Mouse (Mus musculus) adrenal gland, postnatal 10 days (tissue): ENCODE measurements around the gene C1ql4. TPM values are rescaled to one million over a fixed set of nuclear protein-coding genes. Genes with fewer than 3 reads are reported as not detected.
A peak's percentile ranks its signal among the peaks of the same experiment; 100 is the strongest.

ENCODE experiments used
- DNase-seq: peaks from one replicate; pipeline ENCODE4 v3.0.0; 2021; ENCODE audit warnings: mixed read lengths
- long read RNA-seq, 2 experiments: library from polyadenylated mRNA; stranded (forward); transcript quantifications; one replicate each; pipeline ENCODE4 v2.0.0; 2021
- total RNA-seq, 2 experiments: library from RNA; stranded (reverse); gene quantifications; 2 replicates each; pipeline ENCODE4 v1.2.3; 2021

The C1ql4 gene
- under 1 TPM in 1 of 2 experiments, not detected in 1; 0.18 TPM for total RNA-seq
- long read RNA-seq, experiment 1: 0 reads
- long read RNA-seq, experiment 2: 0 reads

DNA sequence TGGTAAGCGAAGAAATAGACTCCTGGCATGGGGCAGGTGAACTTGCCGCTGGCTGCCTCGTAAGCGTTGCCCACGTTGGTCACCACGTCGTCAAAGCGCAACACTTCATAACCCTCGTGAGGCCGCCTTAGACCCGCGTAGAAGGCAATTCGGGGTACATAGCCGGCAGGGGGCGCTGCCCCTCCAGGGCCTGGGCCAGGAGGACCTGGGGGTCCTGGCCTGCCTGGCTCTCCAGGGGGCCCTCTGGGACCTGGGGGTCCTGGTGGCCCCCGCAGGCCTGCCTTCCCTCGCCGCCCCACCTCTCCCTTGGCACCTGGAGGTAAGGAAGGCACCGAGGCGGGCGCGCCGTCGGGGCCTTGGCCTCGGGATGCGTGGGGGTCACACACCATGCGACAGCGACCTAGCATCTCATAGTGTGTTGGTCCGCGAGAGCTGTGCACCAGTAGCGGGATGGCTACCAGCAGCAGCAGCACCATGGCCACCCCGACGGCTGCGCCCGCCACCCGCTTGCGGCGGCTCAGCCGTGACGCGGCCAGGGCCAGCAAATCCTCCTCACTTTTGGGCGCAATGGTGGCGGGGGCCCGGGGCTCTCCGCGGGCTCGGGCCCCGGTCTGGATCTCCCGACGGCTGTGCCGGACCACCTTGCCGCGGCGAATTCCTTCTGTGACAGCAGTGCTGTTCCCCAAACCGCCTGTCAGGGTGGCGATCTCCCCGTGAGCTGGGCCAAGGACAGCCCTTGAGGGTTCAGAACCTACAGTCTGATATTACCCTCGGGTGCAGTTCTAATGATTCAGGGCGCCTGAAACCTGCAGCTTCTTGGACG lies at the start of gene C1ql4:
C1ql4 (minus strand) TSS at position 565 of the 823 bp plus-strand sequence.
- DNase-seq: peak; percentile 67

DNA sequence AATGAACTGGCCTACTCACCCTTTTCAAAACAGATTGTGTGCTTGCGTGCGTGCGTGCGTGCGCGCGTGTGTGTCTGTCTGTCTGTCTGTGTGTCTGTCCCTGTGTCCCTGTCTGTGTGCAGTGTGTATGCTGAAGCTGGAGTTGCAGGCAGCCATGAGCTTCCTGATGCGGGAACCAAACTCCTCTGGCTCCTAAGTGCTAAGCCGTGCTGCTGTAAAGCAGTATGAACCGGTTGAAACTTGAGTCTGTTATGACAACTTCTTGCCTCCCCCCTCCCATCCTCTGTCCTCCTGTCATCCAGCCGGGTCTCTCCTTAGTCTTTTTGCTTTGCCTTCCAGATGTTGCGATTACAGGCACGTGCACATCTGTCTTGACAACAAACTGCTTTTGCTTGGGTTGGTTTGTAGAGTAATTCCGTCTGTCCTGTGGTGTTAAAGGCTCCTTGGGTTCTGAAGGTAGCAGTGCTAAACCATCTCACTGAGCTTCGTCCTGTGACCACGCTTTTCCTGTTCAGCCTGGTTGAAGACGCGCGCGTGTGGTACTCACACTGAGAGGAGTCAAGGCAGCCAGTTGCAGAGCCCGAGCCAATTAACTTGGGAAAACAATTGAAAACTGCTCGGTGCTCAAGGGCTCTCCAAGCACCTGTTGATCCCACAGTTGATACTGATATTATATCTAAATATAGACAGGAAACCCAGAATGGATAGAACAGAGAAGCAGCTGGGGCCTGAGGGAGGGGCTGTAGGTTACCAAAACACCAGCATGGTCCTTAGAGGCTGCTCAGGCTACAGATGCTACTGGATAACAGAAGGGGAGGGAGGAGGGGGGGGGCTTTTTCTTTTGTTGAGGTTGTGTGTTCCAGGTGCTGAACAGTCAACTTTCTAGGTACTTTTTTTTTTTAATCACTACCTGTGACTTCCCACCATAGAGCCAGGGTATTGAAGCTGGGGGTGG lies 42.6 kb upstream of the C1ql4 start:
- DNase-seq: no peak

DNA sequence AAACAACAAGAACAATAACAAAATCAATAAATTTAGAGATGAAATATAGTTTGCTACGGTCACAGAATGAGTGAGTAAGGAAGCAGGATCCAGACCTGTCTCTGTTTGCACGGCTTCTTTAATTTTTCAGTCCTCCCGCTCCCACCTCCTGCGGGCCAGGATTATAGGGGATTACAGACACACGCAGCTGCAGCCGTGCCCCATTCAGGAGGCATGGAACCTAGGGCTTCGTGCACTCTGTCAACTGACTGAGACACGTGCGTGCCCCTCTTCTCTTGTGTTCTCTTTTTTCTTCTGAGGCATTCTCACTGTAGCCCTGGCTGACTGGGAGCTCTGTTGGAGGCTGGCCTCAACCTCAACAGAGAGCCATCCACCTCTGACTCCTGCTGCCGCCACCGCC lies 41.8 kb upstream of the C1ql4 start:
- DNase-seq: no peak

DNA sequence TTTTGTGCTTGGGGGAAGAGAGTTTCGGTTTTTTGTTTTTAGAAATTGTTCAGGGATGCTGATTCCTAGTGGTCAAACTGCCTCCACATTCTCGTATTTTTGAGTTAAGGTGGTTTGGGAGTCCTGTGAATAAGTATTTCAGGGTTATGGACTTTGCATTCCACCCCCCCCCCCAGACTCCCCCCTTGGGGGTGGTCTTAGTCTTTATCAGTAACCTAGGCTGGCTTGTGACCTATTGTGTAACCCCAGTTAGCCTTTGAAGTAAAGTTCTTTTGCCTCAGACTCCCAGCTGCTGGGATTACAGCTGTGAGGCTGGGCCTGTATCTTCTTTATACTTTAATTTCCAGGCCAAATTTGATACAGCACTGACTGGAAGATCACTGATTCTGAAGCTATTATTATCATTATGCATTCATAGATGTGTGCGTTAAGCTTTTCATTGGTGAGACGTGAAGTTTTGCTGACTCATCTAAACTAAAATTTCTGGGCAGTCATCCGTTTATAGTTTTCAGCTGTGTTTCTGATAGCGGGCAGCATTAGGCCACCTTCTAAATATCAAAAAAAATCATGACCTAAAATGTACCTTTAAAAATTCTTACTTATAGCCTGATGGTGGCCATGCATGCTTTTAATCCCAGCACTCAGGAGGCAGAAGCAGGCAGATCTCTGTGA lies 40.4 kb upstream of the C1ql4 start:
- no peak for DNase-seq

DNA sequence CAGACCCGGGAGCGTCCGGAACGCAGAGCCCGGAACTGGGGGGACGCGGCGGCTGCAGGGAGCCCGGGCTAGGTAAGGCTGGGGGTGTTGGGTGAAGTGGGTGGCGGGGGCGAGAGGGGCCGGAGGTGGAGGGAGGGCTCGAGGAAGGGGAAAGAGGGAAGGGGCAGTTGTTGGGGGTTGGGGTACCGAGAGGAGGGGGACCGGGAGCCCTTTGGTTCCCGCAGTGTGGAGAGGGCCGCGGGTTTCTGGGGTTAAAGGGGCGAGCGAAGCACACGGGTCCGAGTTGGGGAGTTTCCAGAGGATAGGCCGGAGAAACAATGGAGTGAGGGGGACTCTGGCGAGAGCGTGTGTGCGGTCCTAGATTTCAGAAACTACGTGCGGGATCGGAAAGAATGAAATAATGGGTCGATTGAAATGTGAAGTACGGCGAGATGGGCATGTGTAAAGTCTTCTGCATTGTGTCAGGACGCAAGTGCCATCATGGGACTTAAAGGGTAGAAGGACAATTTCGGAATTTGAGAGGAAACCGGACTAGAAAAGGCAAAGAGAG lies 39.3 kb upstream of the C1ql4 start:
- DNase-seq: no peak

DNA sequence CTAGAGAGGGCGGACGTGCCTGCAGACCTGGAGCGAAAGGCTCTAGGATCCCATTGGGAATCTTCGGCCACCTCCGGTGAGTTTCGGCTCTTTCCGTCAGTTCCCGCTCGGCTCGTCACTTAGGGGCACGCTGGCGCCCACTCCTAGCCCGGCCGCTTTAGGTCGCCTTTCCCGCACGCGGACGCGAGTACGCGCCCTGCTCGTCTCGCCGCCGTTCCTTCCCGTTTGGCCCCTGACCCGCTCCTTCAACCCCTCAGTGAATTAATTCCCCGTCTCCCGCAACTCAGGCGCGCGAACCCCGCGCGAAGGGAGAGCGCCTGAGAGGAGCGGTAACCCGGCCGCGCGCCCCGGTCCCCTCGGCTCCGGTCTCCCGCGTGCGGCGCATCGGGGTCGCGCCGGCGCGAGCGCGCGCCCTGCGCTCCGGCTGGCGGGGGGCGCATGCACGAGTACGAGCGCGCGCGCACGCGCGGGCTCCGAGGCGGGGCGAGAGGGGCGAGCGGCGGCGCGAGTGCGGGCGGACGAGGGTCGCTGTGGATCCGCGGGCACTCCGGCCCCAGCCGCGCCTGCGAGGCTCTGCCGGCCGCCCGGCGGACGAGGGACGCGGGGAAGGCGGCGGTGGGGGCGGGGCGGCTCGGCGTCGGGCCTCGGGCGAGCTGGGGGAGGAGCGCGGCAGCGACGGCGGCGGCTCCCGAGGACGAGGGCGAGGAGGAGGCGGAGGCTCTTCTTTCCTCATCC lies 38.6 kb upstream of the C1ql4 start:
- peak; percentile 94 for DNase-seq

DNA sequence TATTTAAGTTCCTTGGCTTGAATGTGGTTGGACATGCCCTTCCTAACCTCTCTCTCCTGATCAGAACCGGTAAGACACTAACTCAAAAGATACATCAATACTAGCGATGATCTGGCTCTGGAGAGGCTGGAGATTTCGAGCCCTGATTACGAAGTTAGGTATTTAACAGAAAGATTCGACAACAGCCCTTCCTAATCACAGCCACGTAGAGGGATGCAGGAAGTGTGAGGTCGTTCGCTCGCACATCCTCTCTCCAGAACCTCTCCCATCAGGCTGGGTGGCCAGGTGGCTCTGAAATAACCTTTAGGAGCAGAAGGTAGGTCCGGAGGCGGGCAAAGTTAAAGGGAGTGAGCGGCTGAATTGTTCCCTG lies 38.1 kb upstream of the C1ql4 start, which contains the start of gene Spats2:
Spats2 (plus strand) TSS at position 206 of the 370 bp plus-strand sequence.
- no peak for DNase-seq

DNA sequence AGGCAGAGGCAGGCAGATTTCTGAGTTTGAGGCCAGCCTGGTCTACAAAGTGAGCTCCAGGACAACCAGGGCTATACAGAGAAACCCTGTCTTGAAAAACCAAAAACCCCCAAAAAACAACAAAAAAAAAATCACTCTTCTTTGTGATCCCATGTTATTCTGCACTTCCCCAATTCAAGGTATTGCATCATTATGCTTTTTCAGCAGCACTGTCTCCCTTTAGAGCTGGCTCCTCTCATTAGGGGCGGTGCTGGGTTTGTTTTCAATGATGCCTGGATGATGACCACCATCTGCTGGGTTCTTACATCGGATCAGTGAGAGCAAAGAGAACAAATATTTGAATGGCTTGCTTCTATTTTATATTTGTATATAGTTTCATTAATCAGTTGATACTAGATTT lies 35.0 kb upstream of the C1ql4 start:
- no peak for DNase-seq

DNA sequence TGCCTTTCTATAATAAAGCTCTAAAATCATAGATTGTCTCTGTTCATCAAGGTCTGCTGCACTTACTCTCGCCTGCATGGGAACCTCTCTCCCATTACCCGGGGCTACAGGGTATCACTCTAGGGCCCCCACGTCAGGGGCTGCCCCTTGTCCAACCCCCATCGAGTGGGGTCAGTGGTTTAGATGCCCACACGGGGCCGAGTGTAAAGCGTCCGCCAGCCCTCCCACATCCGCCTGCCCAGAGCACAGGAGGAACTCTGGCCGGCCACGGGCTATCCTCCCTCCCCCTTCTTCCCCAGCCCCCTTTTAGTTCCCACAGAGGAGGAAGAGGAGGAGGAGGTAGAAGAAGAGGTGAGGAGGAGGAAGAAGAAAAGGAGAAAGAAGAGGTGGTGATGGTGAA lies 33.2 kb upstream of the C1ql4 start:
- no peak for DNase-seq

DNA sequence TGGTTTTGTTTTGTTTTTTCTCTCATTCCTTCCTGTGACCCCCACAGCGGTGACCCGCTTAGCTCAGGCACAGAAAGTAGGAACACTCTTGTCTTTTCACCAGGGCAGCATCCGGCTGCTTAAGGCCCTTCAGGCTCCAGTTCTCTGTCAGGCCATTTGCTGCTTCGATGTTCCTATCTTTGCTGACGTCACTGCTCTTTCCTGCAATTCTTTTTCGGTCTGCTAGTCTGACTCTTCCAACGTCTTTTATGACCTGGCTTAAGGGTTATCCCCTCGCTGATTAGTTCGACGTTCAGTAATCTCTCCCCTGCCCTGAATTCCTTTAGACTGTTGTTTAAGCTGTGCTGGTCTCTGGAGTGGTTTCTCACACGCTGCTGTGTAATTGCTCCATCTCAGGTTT lies 28.9 kb upstream of the C1ql4 start:
- no peak for DNase-seq

DNA sequence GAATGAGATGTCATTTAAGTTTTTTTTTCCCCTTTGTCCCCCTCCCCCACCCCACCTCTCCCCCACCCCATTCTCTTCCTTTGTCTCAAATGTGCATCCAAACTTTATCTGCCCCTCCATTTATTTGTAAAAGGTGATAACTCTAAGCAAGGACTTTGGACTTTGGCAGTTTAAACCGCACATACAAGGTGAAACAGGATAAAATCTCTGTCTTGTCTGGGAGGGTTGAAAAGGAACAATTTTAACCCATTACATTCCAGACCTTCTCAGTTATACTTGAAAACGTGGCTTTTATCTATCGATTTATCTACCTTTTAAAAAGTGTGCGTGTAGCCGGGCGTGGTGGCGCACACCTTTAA lies 27.4 kb upstream of the C1ql4 start:
- DNase-seq: no peak

DNA sequence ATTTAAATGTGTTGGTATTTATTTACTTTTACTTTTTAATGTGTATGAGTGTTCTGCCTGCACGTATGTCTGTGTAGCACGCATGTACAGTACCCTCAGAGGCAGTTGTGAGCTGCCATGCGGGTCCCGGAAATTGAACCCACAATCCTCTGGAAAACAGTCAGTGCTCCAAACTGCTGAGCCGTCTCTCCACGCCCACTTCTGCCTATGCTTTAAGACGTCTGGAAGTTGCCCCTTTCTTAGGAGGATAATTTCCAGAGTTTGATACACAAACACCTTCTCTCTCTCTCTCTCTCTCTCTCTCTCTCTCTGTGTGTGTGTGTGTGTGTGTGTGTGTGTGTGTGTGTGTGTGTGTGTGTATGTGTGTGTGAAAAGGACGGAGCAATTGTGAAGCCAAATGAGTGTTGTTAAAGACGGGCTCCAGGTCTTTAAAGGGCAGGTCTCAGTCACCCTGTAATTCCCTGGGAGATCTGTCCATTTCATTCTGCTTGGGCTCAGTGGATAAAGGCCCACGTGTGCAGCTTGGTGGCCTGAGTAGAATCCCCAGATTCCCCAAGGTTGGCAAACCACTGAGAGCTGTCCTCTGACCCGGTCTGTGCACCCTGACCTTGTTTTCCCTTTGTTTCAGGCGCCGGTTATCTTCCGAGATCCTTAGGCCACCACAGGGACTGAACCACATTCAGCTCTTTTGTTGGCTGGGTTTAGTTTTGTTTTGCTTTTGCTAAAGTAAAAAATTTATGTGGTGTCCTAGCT lies 26.9 kb upstream of the C1ql4 start:
- no peak for DNase-seq

DNA sequence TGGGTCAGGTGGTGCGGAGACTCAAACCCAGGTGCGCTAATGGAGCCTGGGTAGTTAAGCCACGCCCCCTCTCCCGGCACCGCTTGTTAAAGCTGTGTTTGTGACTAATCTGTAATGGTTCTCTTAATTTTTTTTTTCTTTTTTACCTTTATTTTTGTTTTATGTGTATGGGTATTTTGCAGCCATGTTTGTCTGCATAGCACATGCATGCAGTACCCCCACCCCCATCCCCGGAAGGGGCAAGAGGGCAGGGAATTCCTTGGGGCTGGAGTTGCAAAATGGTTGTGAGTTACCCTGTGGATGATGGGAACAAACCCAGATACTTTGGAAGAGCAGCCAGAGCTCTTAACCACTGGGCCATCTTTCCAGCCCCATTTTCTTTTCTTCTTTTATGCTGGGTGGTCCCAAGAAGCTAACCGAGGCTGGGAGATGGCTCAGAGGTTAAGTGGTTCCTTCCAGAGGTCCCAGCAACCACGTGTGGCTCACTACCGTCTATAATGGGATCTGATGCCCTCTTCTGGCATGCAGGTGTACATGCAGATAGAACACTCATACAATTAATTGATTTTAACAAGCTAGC lies 25.9 kb upstream of the C1ql4 start:
- peak; percentile 46 for DNase-seq

DNA sequence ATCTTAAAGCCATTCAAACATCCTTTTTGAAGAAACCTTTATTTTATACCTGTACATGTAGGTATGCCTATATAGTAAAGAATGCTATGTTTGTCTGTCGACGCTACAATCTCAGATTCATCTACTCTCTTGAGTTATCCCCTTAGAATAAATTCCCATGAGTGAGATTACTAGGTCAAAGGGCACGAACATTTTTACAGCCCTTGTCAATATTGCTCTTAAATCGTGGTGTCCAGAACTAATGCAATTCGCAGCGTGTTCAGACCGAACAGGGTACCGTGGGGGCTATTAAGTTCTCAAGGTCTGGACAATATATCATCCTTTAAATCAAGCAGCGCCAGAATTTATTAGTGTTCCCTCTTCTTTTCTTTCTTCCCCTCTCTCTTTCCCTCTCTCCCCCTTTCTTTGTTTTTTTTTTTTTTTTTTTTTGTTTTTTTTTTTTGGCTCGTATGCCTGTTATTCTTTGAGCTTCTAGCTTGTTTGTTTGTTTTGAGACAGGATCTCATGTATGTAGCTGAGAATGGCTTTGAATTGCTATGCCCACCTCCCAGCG lies 25.3 kb upstream of the C1ql4 start:
- no peak for DNase-seq

DNA sequence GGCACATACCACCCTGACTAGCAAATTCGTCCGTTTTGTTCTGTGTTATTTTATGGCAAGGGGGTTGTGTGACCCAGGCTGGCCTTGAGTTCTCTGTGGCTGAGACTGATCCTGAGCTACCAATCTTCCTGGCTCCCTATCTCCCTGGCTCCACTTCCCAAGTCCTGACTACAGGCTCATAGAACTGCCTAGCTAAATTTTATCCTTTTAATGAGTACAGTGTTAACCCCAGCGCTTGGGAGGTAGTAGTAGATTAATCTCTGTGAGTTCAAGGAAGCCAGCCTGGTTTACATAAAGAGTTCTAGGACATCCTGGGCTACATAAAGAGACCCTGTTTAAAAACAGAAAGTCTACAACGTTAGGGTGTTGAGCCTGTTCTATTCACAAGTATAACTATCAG lies 24.2 kb upstream of the C1ql4 start:
- peak; percentile 0 for DNase-seq

DNA sequence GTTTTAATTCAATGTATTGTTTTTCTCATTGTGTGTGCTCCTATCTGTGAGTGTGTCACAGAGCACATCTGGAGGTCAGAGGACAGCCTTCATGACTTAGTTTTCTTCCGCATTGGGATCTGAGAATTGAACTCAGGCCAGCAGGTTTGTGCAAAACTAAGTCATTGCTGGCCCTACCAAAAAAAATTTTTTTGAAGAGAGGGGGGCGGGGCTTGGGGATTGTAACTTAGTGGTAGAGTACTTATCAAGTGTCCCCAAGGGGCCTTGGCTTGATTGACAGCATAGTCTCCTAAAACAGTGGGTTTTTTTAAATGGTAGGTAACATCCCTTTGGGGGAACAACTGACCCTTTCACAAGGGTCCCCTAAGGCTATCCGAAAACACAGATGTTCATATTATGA lies 23.5 kb upstream of the C1ql4 start:
- DNase-seq: peak; percentile 45

DNA sequence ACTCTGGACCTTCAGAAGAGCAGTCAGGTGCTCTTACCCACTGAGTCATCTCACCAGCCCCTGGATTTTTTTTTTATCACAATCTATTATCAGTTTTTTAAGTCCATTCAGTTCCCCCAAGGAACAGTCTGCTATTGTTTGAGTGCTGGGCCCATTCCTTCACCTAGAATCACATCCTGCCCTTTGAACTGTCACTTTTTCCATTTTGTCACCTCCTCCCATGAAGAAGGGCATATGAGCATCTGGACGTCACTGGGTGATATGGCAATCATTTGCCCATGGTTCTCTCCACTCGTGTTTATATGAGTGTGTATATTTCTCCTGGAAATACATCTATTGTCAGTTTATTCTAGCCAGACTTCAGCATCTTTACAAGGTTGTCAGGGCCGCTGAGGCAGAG lies 20.2 kb upstream of the C1ql4 start:
- DNase-seq: peak; percentile 0

DNA sequence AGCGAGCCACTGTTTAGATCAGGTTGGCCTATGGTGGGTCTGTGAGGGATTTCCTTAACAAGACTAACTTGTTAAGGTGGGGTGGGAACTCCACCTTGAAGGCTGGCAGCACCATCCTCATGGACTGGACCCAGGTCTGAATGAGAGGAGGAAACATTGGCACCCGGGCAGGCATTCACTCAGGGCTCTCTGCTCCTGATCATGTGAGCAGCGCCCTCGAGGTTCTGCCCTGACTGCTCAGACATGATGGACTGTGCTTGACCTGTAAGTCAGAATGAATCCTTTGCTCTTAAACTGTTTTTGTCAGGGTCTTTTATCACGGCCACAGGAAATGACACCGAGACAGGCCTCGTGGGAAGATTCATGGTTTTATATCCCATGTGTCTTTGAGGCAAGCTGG lies 17.6 kb upstream of the C1ql4 start:
- peak; percentile 13 for DNase-seq

DNA sequence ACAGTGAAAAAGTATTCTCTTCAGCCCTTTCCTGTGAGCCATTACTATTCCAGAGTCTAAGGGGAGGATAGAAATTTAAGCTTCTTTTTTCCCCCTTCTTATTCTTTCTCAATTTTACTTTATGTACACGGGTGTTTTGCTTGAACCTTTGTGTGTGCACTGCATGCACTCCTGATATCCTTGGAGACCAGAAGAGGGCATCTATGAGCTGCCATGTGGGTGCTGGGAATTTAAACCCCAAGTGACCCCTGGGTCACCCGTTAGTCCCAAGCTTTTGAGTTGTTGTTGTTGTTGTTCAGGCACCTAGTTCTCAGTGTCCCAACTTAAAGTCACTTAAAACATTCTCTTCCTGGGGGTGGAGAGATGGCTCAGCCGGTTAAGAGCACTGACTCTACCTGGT lies 12.4 kb upstream of the C1ql4 start:
- no peak for DNase-seq

DNA sequence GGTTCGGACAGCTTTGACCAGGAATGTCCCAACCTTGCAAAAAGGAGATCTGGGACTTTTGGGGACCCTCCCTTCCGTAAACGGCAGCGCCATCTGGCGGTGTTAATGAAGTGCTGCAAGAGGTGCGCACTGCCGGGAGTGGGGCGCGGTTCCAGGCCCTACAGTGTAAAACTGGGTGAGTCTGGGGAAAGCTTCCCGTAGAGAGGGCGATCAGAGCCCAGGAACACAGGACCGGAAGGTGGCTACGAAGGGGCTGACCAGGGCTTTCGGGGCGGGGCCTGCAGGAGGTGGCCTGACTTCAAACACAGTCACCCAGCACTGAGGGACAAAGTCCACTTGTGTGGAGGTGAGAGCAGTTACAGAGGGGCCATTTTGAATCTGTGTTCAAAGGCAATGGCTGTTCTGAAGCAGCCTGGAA lies 11.5 kb upstream of the C1ql4 start:
- DNase-seq: peak; percentile 79
